Mouse (Mus musculus): ENCODE measurements around the gene Fam189a1.

The Fam189a1 gene

GRCm38 (mm10) chr7:64952181-64952580 is 204.2 kb downstream of the Fam189a1 start:
- no peak for DNase-seq (ENCODE audit: low spot score in 2 of 2)

DNA sequence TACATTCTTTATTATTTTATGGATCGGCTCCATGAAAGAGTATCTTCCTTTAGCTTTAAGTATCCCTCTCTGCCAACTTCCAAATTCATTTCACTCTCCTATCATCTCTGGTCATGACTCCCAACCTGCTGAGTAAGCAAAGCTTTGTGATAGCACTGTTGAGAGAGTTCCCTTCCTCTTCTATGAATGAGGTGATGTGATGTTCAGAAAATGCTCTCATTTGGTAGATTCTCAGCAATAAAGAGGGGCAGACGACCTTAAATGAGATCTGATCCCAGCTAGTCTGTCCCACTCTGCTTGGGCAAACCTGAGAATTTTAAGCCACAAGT is 205.6 kb downstream of the Fam189a1 start:
- DNase-seq (ENCODE audit: low spot score in 2 of 2), result no peak

- peak; percentile 4 to 62 for DNase-seq (ENCODE audit: low spot score in 2 of 2)
Observed at GRCm38 (mm10) chr7:64949910-64950770, 206.2 kb downstream of the Fam189a1 start.

GRCm38 (mm10) chr7:64949465-64949864 is 206.9 kb downstream of the Fam189a1 start:
- no peak for DNase-seq (ENCODE audit: low spot score in 2 of 2)

GRCm38 (mm10) chr7:64944686-64945085 is 211.7 kb downstream of the Fam189a1 start:
- no peak for DNase-seq (ENCODE audit: low spot score in 2 of 2)

DNA sequence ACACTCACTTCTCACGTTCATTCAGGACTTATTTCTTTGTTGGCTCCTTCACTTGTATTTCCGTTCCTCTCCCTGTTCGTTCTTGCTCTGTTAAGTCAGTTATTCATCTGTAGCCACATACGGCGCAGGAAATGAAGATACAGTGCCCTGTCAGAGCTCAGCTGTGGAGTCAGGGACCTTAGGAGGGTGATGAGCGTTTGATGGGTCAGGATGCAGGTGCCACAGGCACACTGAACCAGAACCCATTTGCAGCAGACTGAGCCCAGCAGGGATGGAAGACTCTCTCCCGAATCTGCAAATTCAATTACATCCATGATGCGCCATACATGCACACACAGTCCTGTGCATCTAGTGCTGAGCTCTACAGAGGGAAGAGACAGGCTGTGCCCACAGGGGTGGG is 212.2 kb downstream of the Fam189a1 start:
- no peak for DNase-seq (ENCODE audit: low spot score in 2 of 2)

DNA sequence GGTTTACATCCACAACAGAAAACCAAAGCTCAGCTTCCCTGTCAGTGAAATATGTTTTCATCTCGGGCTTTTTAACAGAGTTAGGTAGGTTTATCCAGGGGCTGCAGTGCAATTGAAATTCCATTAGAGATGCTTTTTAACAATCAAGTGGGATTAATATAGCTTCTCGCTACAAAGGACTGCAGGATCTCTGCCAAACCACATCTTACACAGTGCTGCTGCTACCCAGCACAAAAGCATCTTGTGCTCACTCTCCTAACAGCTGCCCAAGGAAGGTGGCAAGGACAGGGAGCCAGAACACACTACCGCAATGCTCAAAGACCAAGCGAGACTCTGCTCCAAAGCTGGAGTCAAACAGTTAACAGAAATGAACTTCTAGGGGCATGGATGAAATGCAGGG is 219.4 kb downstream of the Fam189a1 start:
- no peak for DNase-seq (ENCODE audit: low spot score in 2 of 2)

- DNase-seq (ENCODE audit: low spot score in 2 of 2), result no peak
Observed at GRCm38 (mm10) chr7:64934115-64934514, 222.3 kb downstream of the Fam189a1 start.

DNA sequence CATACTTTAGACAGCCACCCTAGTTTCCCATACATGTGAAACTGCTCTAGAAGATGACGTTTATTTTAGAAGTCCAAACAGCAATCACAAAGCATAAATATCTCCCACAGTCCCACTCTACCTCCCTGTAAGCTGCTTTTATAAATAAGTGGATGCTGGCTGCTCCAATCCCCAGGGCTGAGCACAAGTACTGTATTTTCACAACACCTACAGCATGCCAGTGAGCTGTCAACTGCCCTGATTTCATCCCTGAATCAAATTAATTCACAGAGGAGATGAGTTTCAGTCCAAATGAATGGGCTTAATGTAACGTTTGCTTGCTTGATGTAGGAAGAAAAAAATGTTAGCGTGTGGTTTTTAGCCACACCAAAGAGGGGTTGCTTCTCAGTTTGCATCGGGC is 225.4 kb downstream of the Fam189a1 start:
- no peak for DNase-seq (ENCODE audit: low spot score in 2 of 2)

- DNase-seq (ENCODE audit: low spot score in 2 of 2), result no peak
Observed at GRCm38 (mm10) chr7:64923918-64924317, 232.5 kb downstream of the Fam189a1 start.

DNA sequence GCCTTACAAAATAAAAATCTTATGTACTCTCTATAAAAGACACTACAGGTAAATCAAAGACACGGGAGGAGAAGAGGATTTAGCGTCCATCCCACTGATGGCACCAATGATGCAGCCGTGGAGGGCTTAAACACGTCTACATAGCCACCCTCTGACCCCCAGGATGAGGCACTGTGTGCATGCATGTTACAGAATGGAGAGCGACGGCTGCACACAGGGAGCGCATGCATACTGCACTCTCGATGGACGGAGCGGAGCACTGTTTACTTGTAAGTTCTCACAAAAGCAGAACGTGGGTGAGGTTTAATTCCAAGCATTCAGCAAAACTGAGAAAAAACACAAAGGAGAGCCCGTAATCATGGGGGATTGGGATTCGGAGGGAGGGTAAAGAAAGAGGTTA is 235.2 kb downstream of the Fam189a1 start:
- no peak for DNase-seq (ENCODE audit: low spot score in 2 of 2)

- no peak for DNase-seq (ENCODE audit: low spot score in 2 of 2)
Observed at GRCm38 (mm10) chr7:64920735-64921134, 235.6 kb downstream of the Fam189a1 start.

GRCm38 (mm10) chr7:64916654-64917053 is 239.7 kb downstream of the Fam189a1 start:
- no peak for DNase-seq (ENCODE audit: low spot score in 2 of 2)

- no peak for DNase-seq (ENCODE audit: low spot score in 2 of 2)
Observed at GRCm38 (mm10) chr7:64915121-64915520, 241.2 kb downstream of the Fam189a1 start.

DNA sequence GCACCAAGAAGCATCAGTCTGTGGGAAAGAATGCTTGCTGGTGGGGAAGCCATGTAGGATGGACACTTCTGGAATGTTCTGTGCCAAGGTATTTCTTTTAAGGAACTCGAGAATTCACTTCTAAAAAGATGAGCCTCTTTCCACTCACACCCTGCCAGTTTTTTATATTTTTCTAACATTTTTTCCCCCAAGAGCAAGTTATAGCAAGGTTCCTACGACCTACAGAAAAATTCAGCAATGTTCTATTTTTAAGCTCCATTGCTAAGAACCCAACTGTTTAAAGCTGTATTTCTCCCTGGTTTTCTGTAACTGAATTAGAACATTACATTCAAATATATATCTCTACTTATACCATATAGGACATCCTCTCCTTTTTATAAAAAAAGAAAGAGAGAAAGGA is 244.4 kb downstream of the Fam189a1 start:
- no peak for DNase-seq (ENCODE audit: low spot score in 2 of 2)

- DNase-seq (ENCODE audit: low spot score in 2 of 2), result no peak
Observed at GRCm38 (mm10) chr7:64910208-64910607, 246.2 kb downstream of the Fam189a1 start.

DNA sequence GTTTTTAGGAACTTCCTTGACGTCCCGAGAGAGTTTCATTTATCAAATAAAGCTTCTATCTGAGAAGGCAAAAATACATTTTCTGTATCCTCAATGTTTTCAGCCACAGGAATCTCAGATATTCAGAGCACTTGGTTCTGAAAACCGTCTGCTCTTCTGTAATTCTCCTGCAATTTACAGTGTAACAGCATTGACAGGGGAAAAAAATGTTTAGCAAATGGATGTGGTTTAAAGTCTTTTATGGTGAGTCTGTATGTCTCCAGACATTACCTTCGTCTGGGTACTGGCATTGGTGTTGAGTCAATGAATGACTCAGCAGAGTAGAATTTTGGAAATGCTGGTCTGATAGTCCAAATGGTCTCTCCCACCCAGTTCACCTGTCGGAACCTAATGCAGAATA is 249.4 kb downstream of the Fam189a1 start:
- no peak for DNase-seq (ENCODE audit: low spot score in 2 of 2)

GRCm38 (mm10) chr7:64905506-64905905 is 250.9 kb downstream of the Fam189a1 start:
- no peak for DNase-seq (ENCODE audit: low spot score in 2 of 2)

DNA sequence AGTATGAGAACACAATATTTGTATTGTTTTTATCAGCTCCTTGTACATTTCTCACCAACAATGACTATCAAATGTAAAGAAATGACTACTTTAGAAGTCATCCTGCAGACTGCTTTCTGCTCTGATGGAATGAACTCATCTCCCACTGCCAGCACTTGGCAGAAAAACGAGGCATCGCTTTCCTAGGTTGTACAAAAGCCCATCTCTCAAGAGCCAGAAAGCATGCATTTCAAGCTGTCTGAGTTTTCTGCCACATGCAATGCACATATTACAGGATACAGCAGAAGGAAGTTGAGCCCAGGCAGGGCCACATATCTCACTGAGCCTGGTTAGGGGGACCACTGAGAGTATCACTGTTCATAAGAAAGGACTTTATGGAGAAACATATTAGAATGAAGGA is 256.1 kb downstream of the Fam189a1 start:
- no peak for DNase-seq (ENCODE audit: low spot score in 2 of 2)

GRCm38 (mm10) chr7:64896587-64896986 is 259.8 kb downstream of the Fam189a1 start:
- no peak for DNase-seq (ENCODE audit: low spot score in 2 of 2)

DNA sequence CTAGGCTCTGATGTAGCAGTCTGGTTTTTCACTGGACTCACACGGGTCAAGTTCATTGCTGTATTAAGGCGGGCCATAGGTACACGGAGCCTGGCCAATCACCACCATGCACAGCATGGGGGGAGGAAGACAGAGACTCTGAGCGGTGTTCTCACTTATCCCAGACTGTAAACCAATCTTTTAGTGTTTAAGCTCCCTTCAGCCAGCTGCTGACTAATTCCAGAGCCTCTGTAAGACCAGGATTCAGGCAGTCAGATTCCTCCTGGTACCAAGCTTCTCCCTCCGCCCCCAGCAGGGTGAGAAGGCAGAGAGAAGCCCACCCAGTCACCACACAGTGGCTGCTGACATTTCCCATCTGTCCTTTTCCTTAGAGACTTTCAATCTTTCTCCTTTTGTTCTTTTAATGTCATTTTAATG is 260.7 kb downstream of the Fam189a1 start:
- no peak for DNase-seq (ENCODE audit: low spot score in 2 of 2)

DNA sequence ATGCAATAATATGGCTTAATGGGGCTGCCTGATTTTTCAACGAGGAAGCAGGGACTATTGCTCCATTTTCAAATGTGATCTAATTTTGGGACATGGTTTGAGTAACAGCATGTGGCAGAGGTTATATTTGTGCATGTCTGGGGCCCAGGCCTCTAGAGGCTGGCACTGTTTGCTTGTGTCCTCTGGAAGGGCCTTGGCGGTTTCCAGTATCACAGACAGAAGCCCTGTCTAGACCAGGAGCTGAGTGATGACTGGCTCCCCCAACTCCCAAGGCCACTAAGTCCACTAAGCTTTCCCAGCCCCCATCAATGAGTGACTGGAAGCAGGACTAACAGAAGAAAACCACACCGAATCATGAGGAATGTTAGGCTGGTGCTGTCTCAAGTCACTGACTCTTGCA is 265.2 kb downstream of the Fam189a1 start:
- DNase-seq (ENCODE audit: low spot score in 2 of 2), result no peak

DNA sequence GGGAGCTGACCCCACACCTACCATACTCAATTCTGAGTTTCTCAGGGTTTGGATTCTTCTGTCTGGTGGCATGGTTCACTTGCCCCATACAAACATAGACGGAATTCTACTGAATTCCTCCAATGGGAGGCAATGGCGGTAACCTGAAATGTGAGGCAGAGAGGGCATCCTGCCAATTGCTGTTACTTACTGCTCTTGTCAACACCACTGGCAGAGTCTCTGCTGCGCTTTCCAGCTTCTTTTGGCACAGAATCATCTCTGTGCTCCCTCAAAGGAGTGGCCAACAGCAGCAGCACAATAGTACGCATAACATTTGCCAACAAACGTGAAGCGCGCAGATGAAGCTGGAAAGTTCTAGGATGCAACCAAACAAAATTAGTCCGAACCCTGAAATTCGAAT is 266.5 kb downstream of the Fam189a1 start:
- DNase-seq (ENCODE audit: low spot score in 2 of 2), result no peak

All from spleen, postnatal 10 days (tissue).